Mouse (Mus musculus) erythroblast, adult 5-6 weeks (primary cell): ENCODE data around the gene Mucl3. TPM values are rescaled to one million over a fixed set of nuclear protein-coding genes. Genes with fewer than 3 reads are reported as not detected.
A peak's percentile ranks its signal among the peaks of the same experiment; 100 is the strongest.

Experiments
- ATAC-seq: replicated peaks from 2 replicates; pipeline ENCODE4 v1.8.0; 2016; ENCODE audit warnings: moderate number of reproducible peaks, mild to moderate bottlenecking, moderate TSS enrichment, inconsistent platforms; ENCODE audit not compliant: poor library complexity, low FRiP score, severe bottlenecking
- total RNA-seq, 2 experiments: library from RNA; stranded (forward) in 1 of 2; stranded (reverse) in 1 of 2; fragments of 150-400 nt in 1 of 2; fragments of 200-764, 138-1000 nt in 1 of 2; gene quantifications; 2 replicates each; pipeline versions ENCODE4 v1.2.3 to v1.2.4; 2015 to 2017; ENCODE audit warnings: low replicate concordance in 2 of 2

The Mucl3 gene
- total RNA-seq, 2 experiments from 2014 or later, result 0.17 TPM; not detected in 1

DNA sequence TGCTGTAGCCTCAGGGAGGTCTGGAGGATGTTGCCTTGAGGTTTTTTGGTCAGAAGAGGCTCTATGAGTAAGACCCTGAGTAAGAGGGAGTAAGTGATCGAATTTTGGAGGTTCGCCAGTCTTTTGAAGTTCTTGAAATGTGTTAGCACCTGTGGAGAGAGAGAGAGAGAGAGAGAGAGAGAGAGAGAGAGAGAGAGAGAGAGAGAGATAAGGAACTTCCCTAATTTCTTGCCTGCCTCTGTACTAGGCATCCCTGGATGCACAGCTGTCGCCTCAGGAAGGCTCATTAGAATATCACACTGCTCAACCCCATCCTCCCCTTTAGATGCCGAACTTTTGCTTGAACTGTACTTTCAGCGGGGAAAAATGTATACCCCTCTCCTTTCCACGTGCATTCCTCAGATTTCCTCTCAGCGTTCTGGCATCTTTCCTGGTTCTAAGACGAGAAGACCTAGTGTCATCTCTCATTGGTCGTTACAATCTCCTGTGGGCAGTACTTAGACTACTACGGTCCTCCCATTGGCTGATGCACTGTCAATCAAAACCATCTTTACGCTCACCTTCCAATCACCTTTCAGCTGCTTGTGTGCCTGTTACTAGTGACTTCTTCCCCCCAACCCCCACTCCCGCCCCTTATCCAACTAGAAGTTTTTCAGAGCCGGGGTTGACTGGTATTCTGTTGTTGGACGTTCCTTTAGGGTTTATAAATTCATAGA, 4.9 kb downstream of the Mucl3 start:
- ATAC-seq, result no peak

DNA sequence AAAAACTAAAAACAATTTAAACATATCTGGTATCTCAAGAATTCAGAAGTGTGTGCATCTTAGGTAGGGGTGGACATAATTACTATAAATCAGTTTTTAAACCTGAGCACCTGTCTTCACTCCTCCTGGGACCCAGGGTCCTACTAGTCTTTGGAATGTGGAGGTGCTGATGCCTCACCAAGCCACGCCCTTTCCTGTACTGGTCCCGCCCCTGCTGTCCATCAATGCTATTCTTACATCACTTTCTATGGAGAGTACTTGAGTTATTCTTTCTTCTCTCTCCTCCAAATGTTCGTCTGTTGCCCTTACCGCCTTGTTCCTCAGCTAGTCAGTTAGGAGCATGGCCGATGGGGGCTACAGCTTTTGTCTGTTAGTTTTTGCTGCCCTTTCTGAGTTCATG, 7.1 kb downstream of the Mucl3 start:
- ATAC-seq, result no peak

DNA sequence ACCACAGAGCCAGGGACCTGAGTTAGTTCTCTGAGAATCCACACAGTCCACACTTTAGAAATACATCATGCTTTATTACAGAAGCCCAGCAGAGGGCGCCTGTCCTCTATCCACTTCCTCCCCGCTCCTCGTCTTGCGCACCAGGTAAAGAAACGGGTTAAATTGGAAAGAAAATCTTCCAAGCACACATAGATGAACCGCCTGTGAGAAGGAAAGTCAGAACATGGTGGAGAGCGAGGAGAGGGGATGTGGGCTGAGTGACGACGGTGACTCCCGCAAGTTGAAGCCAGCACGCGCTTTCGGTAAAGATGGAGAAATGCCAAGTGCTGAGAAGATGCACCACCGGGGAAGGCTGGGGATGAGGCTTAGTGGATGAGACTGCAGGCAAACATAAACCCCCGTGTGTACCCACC, 7.8 kb downstream of the Mucl3 start:
- ATAC-seq, result peak; percentile 75

GRCm38 (mm10) chr17:35635202-35635601, 8.3 kb downstream of the Mucl3 start:
- no peak for ATAC-seq

DNA sequence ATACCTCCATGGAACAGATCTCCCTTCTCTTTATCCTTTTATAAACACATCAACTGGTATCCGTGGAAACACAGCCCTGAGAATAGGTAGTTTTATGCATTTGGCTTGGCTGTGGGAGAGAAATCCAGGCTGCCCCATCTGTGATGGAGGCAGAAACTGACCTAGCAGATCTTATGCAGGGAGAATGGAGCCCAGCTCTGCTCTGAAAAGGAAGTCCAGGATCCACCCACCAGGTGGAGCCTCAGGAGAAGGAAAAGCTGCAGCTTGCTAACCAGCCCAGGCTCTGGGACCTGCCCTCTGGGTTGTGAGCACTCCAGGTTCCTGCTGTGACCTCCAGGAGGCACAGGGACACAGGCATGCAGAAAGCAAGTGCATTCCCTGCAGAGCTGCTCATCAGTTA, 9.5 kb downstream of the Mucl3 start:
- ATAC-seq, result no peak

DNA sequence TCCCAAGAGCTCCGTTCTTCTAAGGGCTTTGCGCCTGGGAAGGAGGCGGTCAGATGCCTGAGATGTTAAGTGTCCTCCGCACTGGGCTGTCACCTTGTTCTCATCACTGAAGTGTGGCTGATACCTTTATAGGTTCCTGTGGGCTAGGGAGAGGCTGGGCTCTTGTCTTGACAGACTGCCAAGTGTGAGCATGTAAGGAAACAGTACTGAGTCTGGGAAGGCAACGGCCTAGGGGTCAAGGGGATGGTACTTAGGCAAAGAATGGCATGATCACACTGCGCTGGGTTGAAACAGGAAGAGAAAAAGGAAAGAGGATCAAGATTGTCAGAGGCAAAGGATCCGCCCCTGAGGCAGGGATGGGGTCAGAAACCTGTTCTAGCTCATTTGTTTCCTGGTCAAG, 17.0 kb downstream of the Mucl3 start, which contains the start of gene Gm9573:
Gene Gm9573 (minus strand): TSS at position 101 of the 400 bp plus-strand sequence.
- no peak for ATAC-seq

DNA sequence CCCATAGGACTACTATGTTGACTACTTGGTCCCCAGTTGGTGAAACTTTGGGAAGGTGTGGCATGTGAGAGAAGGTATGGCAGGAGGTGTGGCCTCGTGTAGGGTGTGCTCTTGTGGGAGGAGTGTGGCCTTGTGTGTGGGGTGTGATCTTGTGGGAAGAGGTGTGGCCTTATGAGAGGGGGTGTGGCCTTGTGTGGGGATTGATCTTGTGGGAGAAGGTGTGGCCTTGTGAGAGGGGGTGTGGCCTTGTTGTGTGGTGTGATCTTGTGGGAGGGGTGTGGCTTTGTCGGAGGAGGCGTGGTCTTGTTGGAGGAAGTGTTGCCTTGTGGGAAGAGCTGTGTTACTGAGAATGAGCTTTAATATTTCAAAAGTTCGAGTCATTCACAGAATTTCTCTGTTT, 26.4 kb downstream of the Mucl3 start:
- ATAC-seq, result no peak; the same call in 1 of the 2 replicates

DNA sequence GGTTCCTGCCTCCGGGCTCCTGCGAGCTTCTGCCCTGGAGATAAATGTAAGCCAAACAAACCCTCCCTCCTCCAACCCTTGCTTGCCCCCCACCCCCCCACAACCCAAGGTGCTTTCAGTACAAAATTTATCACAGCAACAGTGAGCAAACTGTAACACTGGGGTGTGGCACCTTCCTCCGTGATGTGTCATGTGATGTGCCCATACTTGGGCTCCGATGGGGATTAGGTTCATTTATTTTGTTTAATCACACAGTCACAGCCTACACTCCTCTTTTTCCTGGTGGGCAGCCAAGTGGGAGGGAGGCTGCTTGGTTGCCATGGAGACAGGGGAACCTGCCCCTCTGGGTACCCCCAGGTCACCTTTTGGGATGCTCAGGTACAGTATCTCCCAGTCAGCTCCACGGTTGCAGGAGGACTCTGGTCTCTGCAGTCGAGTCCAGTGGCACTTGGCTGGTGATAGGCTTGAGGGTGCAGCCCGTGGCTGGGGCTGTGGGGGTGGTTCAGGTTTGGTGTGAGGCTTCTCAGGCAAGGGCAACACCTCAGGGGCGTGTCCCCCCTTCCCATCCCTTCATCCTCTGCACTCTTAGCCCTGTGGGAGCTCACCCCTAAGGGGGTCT, 41.6 kb downstream of the Mucl3 start:
- no peak for ATAC-seq

GRCm38 (mm10) chr17:35601249-35601648, 42.2 kb downstream of the Mucl3 start, which contains the start of gene Sfta2:
TSS of gene Sfta2 (plus strand) at chr17:35601549.
- ATAC-seq, result no peak

GRCm38 (mm10) chr17:35597399-35597798, 46.1 kb downstream of the Mucl3 start:
- ATAC-seq, result no peak

GRCm38 (mm10) chr17:35594456-35594855, 49.0 kb downstream of the Mucl3 start:
- no peak for ATAC-seq

GRCm38 (mm10) chr17:35593786-35594185, 49.7 kb downstream of the Mucl3 start:
- ATAC-seq, result no peak

GRCm38 (mm10) chr17:35592131-35592530, 51.4 kb downstream of the Mucl3 start:
- no peak for ATAC-seq

- ATAC-seq, result no peak
Observed at GRCm38 (mm10) chr17:35591731-35592130, 51.8 kb downstream of the Mucl3 start.

DNA sequence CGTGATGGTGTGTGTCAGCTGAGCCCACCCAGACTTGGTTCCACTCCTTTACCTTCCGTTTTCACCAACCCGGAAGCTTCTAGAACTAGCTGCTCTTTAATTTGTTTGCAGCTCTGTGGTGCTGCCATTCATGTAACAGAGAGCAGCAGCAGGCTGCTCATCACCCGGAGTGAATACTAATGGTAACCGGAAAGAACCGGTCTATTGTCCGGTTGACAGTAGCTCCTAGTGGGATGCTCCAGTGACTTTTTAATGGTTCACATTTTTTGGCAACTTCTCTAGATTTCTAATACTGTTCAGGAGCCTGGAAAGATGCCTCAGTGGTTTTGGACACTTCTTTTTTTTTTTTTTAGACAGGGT, 52.3 kb downstream of the Mucl3 start:
- 0 out of 2 replicates have a peak, but pooled peaks have one; percentile 21 for ATAC-seq

- ATAC-seq, result peak; percentile 82
Observed at GRCm38 (mm10) chr17:35590410-35591218, 52.9 kb downstream of the Mucl3 start.

GRCm38 (mm10) chr17:35588387-35588786, 55.1 kb downstream of the Mucl3 start:
- ATAC-seq, result no peak

GRCm38 (mm10) chr17:35587291-35587690, 56.2 kb downstream of the Mucl3 start:
- no peak for ATAC-seq
